21 mouse cellular contexts compared by ENCODE assay signal in genomic region chr4:44568666-44569065, GRCm38 (mm10).
A peak's percentile ranks its signal among the peaks of the same experiment; 100 is the strongest.
DNase-seq lines count a peak whose midpoint lies in the region; ATAC-seq and TF ChIP-seq lines count a peak whose summit lies in the region.
"Had no signal": no experiment of that assay in that cellular context is flagged by ENCODE, and none has a peak within 500 bp of the region (broad histone marks: within the 10 kb centered on the region; RNA-seq: fewer than 3 reads in every experiment).

No protein-coding gene starts in this region.

- H3K27ac ChIP-seq in midbrain, postnatal 0 days (ENCODE audit: low read depth, low read length): no peak overlapping the region
- H3K27ac ChIP-seq in midbrain, embryonic 11.5 days (ENCODE audit: low read depth, low read length): no peak overlapping the region
- H3K27ac ChIP-seq in kidney, embryonic 16.5 days (ENCODE audit: low read length): no peak overlapping the region
- H3K27ac ChIP-seq: heart, embryonic 15.5 days; hindbrain, embryonic 10.5 days; limb, embryonic 10.5 days had no signal

- H3K4me3 ChIP-seq in midbrain, postnatal 0 days (ENCODE audit: low read depth, low read length): no peak overlapping the region
- H3K4me3 ChIP-seq in midbrain, embryonic 11.5 days (ENCODE audit: low read depth, low read length): no peak overlapping the region
- no peak overlapping the region for H3K4me3 ChIP-seq in kidney, embryonic 16.5 days (ENCODE audit: low read length)
- H3K4me3 ChIP-seq: erythroblast, embryonic 14.5 days; heart, embryonic 15.5 days; hindbrain, embryonic 10.5 days; limb, embryonic 10.5 days; myocyte had no signal

- ATAC-seq in midbrain, postnatal 0 days (ENCODE audit: low FRiP score): no peak
- ATAC-seq in midbrain, embryonic 11.5 days (ENCODE audit: low FRiP score): no peak
- no peak for ATAC-seq in kidney, embryonic 16.5 days (ENCODE audit: low FRiP score, low TSS enrichment)
- ATAC-seq: activated CD4-positive, CD25-positive, alpha-beta regulatory T cell, adult 4 months; forebrain, embryonic 14.5 days; liver, postnatal 0 days had no signal

- H3K4me2 ChIP-seq in midbrain, postnatal 0 days (ENCODE audit: low read depth, low read length, poor library complexity, severe bottlenecking): no peak overlapping the region
- no peak overlapping the region for H3K4me2 ChIP-seq in midbrain, embryonic 11.5 days
- no peak overlapping the region for H3K4me2 ChIP-seq in kidney, embryonic 16.5 days (replicated peaks; ENCODE audit: low read depth, low read length)
- H3K4me2 ChIP-seq: heart, embryonic 15.5 days had no signal

- no peaks in the 10 kb centered on the region for H3K9me3 ChIP-seq in midbrain, postnatal 0 days (ENCODE audit: low read length)
- H3K9me3 ChIP-seq in midbrain, embryonic 11.5 days (ENCODE audit: control insufficient read depth, low read length): no peaks in the 10 kb centered on the region
- no peaks in the 10 kb centered on the region for H3K9me3 ChIP-seq in kidney, embryonic 16.5 days (ENCODE audit: low read length)
- H3K9me3 ChIP-seq: heart, embryonic 15.5 days; hindbrain, embryonic 10.5 days; limb, embryonic 10.5 days had no signal

- peak; percentile 23 for DNase-seq in adrenal gland, postnatal 10 days
- DNase-seq in adrenal gland, postnatal 36 days: no peak
- peak; percentile 8 for DNase-seq in midbrain, postnatal 0 days (ENCODE audit: low spot score)
- DNase-seq in midbrain, embryonic 11.5 days (ENCODE audit: low spot score, missing footprints): no peak
- peak; percentile 83 to 87 for DNase-seq in cerebellum, postnatal 14 days
- DNase-seq in right cerebral cortex, postnatal 10 days (ENCODE audit: low spot score in 2 of 2): no peak
- no peak for DNase-seq in spleen, postnatal 10 days (ENCODE audit: low spot score in 2 of 2)
- DNase-seq: gastrocnemius, postnatal 36 days; kidney, adult 18-20 months; kidney, postnatal 25 days; liver, postnatal 0 days; midbrain, embryonic 14.5 days; right cerebral cortex, postnatal 25 days had no signal

- TF ChIP-seq CTCF in midbrain, postnatal 0 days (IDR thresholded peaks at IDR 0.05): no peak

- no peaks in the 10 kb centered on the region for H3K36me3 ChIP-seq in midbrain, postnatal 0 days (ENCODE audit: insufficient read depth, low read length)
- H3K36me3 ChIP-seq in midbrain, embryonic 11.5 days (ENCODE audit: control insufficient read depth, insufficient read depth, low read length): no peaks in the 10 kb centered on the region
- no peaks in the 10 kb centered on the region for H3K36me3 ChIP-seq in kidney, embryonic 16.5 days (ENCODE audit: insufficient read depth, low read length)
- H3K36me3 ChIP-seq: heart, embryonic 15.5 days; limb, embryonic 10.5 days had no signal

- no peaks in the 10 kb centered on the region for H3K4me1 ChIP-seq in midbrain, postnatal 0 days (ENCODE audit: insufficient read depth, low read length)
- H3K4me1 ChIP-seq in midbrain, embryonic 11.5 days (ENCODE audit: control insufficient read depth, insufficient read depth, low read length): no peaks in the 10 kb centered on the region
- H3K4me1 ChIP-seq in kidney, embryonic 16.5 days (ENCODE audit: insufficient read depth, low read length): no peaks in the 10 kb centered on the region
- H3K4me1 ChIP-seq: heart, embryonic 15.5 days had no signal

- H3K27me3 ChIP-seq in midbrain, postnatal 0 days (ENCODE audit: insufficient read depth, low read length): peaks cover 13% of the 10 kb centered on the region; the same call in 1 of the 2 replicates
- H3K27me3 ChIP-seq in midbrain, embryonic 11.5 days (ENCODE audit: control insufficient read depth, insufficient read depth, low read length): no peaks in the 10 kb centered on the region
- peaks cover 5% of the 10 kb centered on the region; the same call in 1 of the 2 replicates for H3K27me3 ChIP-seq in kidney, embryonic 16.5 days (ENCODE audit: insufficient read depth, low read length)

- H3K9ac ChIP-seq in midbrain, postnatal 0 days (replicated peaks; ENCODE audit: low read length, poor library complexity, severe bottlenecking): no peak overlapping the region
- no peak overlapping the region for H3K9ac ChIP-seq in midbrain, embryonic 11.5 days (ENCODE audit: low read length)
- no peak overlapping the region for H3K9ac ChIP-seq in kidney, embryonic 16.5 days (replicated peaks; ENCODE audit: low read length)
- H3K9ac ChIP-seq: heart, embryonic 15.5 days; liver, postnatal 0 days had no signal

- 79% methylated on average over 10 of the region's 10 CpGs for WGBS in midbrain, postnatal 0 days
- 88% methylated on average over 10 of the region's 10 CpGs for WGBS in midbrain, embryonic 11.5 days
- 53% methylated on average over 10 of the region's 10 CpGs for WGBS in kidney, embryonic 16.5 days

Comparison
In these comparisons a context has a peak if more than half of its experiments do, and no peak if none do; other contexts are left out.
1. DNase-seq: peak in adrenal gland, postnatal 10 days (single experiment), midbrain, postnatal 0 days (single experiment) and cerebellum, postnatal 14 days (2 of 2); none in adrenal gland, postnatal 36 days (0 of 2), midbrain, embryonic 11.5 days (single experiment), right cerebral cortex, postnatal 10 days (0 of 2) and spleen, postnatal 10 days (0 of 2).